Mouse (Mus musculus): ENCODE measurements around the gene Akap7.

Gene Akap7

GRCm38 (mm10) chr10:25257466-25257865 lies 50.2 kb downstream of the Akap7 start:
- no peak for DNase-seq (ENCODE audit: low read depth, low spot score)

- DNase-seq (ENCODE audit: low read depth, low spot score) = no peak
Measured at GRCm38 (mm10) chr10:25253474-25253873, 54.2 kb downstream of the Akap7 start.

GRCm38 (mm10) chr10:25253006-25253405 lies 54.7 kb downstream of the Akap7 start:
- DNase-seq (ENCODE audit: low read depth, low spot score) = no peak

GRCm38 (mm10) chr10:25250108-25250507 lies 57.6 kb downstream of the Akap7 start:
- peak; percentile 61 for DNase-seq (ENCODE audit: low read depth, low spot score)

DNA sequence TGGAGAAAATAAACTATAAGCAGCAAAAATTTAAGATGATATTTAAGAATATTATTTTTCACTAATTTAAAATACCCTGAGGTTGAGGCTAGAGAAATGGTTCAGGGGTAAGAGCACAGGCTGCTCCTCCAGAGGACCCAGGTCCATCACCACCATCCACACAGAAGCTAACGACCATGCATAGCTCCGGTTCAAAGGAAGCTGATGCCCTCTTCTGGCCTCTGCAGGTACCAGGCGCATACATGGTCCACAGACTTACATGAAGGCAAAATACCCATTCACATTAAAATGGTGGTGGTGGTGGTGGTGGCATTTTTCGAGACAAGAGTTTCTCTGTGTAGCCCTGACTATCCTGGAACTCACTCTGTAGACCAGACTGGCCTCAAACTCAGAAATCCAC lies 61.5 kb downstream of the Akap7 start:
- DNase-seq (ENCODE audit: low read depth, low spot score) = no peak

DNA sequence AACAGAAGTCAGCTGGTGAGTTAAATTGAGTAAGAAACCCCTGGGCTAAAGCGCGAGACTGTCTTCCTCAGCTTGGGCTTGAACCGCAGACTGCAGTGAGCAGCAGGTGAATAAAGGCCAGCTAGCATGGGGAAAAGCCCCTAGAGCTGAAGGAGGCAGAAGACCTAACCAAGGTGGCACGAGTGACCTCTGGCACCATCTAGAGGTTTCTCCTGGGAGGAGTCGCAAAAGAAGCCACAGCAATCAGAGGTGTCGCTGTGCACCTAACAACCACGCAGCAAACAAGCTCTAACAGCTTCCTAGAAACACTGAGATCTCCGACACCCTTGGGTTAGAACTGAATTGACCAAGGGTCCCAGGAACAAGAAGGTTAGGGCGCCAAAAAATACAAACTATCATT lies 68.5 kb downstream of the Akap7 start:
- DNase-seq (ENCODE audit: low read depth, low spot score) = peak; percentile 40

- DNase-seq (ENCODE audit: low read depth, low spot score) = no peak
Measured at GRCm38 (mm10) chr10:25234080-25234479, 73.6 kb downstream of the Akap7 start.

GRCm38 (mm10) chr10:25232700-25233099 lies 75.0 kb downstream of the Akap7 start:
- no peak for DNase-seq (ENCODE audit: low read depth, low spot score)

DNA sequence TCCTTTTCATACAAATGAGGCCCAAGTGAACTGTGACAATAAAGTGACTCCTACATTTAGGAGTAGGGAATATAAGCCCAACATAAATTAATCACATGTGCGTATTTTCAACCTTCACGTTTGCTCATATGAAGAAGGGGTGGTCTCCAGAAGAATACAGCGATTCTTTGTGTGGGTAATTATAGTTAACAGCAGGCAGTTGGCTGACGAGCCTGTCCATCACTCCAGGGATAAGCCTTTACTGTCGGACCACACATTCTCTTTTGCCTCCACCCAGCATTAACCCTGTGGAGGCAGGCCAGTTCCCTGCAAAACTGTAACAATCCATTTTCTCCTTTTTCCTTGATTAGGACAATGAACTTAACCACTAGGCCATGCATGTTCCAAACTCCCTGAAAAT lies 76.3 kb downstream of the Akap7 start:
- DNase-seq (ENCODE audit: low read depth, low spot score) = no peak

GRCm38 (mm10) chr10:25224371-25224770 lies 83.3 kb downstream of the Akap7 start:
- DNase-seq (ENCODE audit: low read depth, low spot score) = no peak

- no peak for DNase-seq (ENCODE audit: low read depth, low spot score)
Measured at GRCm38 (mm10) chr10:25220754-25221153, 86.9 kb downstream of the Akap7 start.

GRCm38 (mm10) chr10:25219901-25220495 lies 87.7 kb downstream of the Akap7 start:
- no peak for DNase-seq (ENCODE audit: low read depth, low spot score)

GRCm38 (mm10) chr10:25219220-25219628 lies 88.4 kb downstream of the Akap7 start:
- DNase-seq (ENCODE audit: low read depth, low spot score) = peak; percentile 57

DNA sequence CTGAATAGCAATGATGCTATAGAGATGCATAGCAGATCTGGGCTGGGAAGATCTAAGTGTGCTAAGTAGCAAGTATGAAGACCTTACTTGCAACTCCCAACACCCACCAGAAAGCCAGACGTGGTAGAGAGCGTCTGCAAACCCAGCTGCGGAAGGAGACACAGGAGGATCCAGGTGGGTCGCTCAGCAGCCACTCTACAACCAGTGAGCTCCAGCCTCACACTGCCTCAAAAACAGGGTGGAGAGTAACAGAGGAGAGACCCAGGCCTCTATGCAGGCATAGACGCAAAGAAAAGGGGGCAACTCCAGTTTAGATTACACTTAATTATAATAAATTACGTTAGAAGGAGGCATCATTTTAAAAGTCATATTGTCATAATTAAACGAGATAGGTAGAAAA lies 88.9 kb downstream of the Akap7 start:
- no peak for DNase-seq (ENCODE audit: low read depth, low spot score)

GRCm38 (mm10) chr10:25215977-25216376 lies 91.7 kb downstream of the Akap7 start:
- DNase-seq (ENCODE audit: low read depth, low spot score) = no peak

DNA sequence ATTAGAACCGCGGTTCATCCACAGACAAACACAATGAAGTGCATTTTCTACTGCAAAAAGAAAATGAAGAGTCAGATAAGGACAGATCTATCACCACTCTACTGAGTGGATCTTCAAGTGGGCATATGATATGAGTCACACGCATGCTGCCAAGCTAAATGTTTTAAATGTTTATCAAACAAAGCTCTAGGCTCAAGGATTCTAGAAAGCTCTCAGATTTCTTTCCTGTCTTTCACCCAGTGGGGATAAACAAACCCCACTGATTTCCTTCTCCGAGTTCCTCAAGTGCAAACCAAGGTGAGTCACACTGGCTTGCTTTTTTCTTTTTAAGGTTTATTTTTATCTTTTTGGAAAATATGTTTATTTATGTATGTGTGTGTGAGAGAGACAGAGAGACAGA lies 94.0 kb downstream of the Akap7 start:
- DNase-seq (ENCODE audit: low read depth, low spot score) = no peak

- DNase-seq (ENCODE audit: low read depth, low spot score) = no peak
Measured at GRCm38 (mm10) chr10:25208619-25209018, 99.1 kb downstream of the Akap7 start.

DNA sequence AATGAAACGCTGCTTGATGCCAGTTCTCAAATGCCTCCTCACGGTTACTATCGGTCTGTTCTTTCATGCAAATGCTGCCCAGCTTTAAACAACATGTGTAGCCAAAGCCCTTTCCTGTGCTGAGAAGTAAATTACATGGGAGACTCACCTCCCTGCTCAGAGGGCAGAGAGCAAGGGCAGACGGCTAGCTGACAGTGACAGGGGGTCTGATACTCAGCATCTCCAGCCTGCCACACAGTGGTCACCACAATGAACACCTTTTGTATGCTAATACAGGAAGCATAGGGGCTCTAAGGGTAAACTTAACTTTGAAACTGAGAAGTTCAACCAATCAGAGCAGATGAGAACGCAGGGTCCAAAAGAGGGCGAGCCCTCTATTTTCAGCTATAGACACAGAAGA lies 99.8 kb downstream of the Akap7 start:
- no peak for DNase-seq (ENCODE audit: low read depth, low spot score)

- DNase-seq (ENCODE audit: low read depth, low spot score) = no peak
Measured at GRCm38 (mm10) chr10:25200691-25201090, 107.0 kb downstream of the Akap7 start.

- DNase-seq (ENCODE audit: low read depth, low spot score) = peak; percentile 34
Measured at GRCm38 (mm10) chr10:25199510-25200353, 107.9 kb downstream of the Akap7 start.

DNA sequence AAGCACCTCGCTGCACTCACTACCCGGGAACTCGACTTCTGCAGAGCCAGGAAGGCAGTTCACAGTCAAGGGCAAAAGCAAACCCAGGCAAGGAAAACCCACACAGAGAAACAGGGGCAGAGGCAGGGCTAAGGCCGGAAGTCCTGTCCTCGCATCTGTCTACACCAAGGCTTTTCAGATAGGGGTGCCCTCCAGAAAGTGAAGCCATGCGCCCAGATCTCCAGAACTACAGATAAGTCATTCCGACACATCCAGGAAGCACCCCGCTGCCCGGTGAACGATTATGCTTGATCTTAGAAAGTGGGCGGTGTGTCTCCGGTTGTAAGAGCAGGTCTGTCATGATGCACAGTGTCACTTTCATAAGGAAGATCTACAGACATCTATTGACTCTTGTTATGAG lies 109.1 kb downstream of the Akap7 start:
- DNase-seq (ENCODE audit: low read depth, low spot score) = no peak

- no peak for DNase-seq (ENCODE audit: low read depth, low spot score)
Measured at GRCm38 (mm10) chr10:25198048-25198447, 109.6 kb downstream of the Akap7 start.
